Mouse (Mus musculus) forebrain, embryonic 11.5 days (tissue): ENCODE measurements around the gene Erich6b. TPM values are rescaled to one million over a fixed set of nuclear protein-coding genes. Genes with fewer than 3 reads are reported as not detected.

Experiments
- ATAC-seq: fragments of 200-750 bp; cut with Nextera tagmentation; replicated peaks from 2 replicates; pipeline ENCODE4 v1.8.0; 2017; ENCODE audit warnings: moderate TSS enrichment; ENCODE audit not compliant: low FRiP score
- DNase-seq: peaks from one replicate; pipeline ENCODE4 v3.0.0-alpha.2; 2017; ENCODE audit warnings: low spot score
- H3K27ac ChIP-seq: fragments of 300-500 bp; sonication (generic); 2 replicates; pipeline ENCODE4 v1.5.1; 2014; ENCODE audit warnings: low read depth, low read length
- H3K27me3 ChIP-seq: fragments of 300-500 bp; sonication (generic); 2 replicates; pipeline ENCODE4 v1.6.1; 2014; ENCODE audit warnings: mild to moderate bottlenecking, low read length, mixed read lengths; ENCODE audit not compliant: control insufficient read depth, insufficient read depth
- H3K36me3 ChIP-seq: fragments of 300-500 bp; sonication (generic); 2 replicates; pipeline ENCODE4 v1.6.1; 2014; ENCODE audit warnings: mild to moderate bottlenecking, low read length, moderate library complexity, mixed read lengths; ENCODE audit not compliant: control insufficient read depth, insufficient read depth
- H3K4me1 ChIP-seq: fragments of 300-500 bp; sonication (generic); replicated peaks from 2 replicates; pipeline ENCODE4 v1.6.1; 2014; ENCODE audit warnings: low read length, mixed read lengths; ENCODE audit not compliant: control insufficient read depth, insufficient read depth
- H3K4me2 ChIP-seq: fragments of 300-500 bp; sonication (generic); 2 replicates; pipeline ENCODE4 v1.6.1; 2014; ENCODE audit warnings: low read depth, mild to moderate bottlenecking, low read length, moderate library complexity, mixed read lengths; ENCODE audit not compliant: severe bottlenecking
- H3K4me3 ChIP-seq: fragments of 300-500 bp; sonication (generic); 2 replicates; pipeline ENCODE4 v1.5.1; 2014; ENCODE audit warnings: low read depth, low read length
- H3K9ac ChIP-seq: fragments of 300-500 bp; sonication (generic); 2 replicates; pipeline ENCODE4 v1.6.1; 2014; ENCODE audit warnings: low read length
- H3K9me3 ChIP-seq: fragments of 300-500 bp; sonication (generic); 2 replicates; pipeline ENCODE4 v1.6.1; 2016; ENCODE audit warnings: low read length, mixed read lengths; ENCODE audit not compliant: control insufficient read depth
- WGBS: fragments of 180-500 bp; shearing (Covaris S2); extraction: QIAGEN DNeasy Blood & Tissue Kit; methylation state at CpG from one replicate; pipeline ENCODE4 v1.1.7; 2014; 5-methylcytosine and 5-hydroxymethylcytosine counted together
- polyA plus RNA-seq: library from polyadenylated mRNA; unstranded; fragments of >200 nt; fragmentation: Nextera tagmentation; extraction: Ambion mirVana; gene quantifications from 2 replicates; pipeline ENCODE4 v1.2.1, GENCODE M21; 2014

Erich6b gene
- polyA plus RNA-seq, 1 experiment from 2014 or later: not detected

- 84% methylated on average over 2 of the region's 2 CpGs for WGBS
- no peak overlapping the region for H3K4me2 ChIP-seq
- no peak for DNase-seq
- no peaks in the 10 kb centered on the region; the same call in 1 of the 2 replicates for H3K4me1 ChIP-seq
- no peak overlapping the region for H3K27ac ChIP-seq
- H3K36me3 ChIP-seq: no peaks in the 10 kb centered on the region
- no peak overlapping the region for H3K4me3 ChIP-seq
- no peaks in the 10 kb centered on the region for H3K27me3 ChIP-seq
- H3K9ac ChIP-seq: no peak overlapping the region
- no peaks in the 10 kb centered on the region for H3K9me3 ChIP-seq
- no peak for ATAC-seq
These were observed 1.2 kb upstream of the Erich6b start for GRCm38 (mm10) chr14:75640846-75641245.

- no peaks in the 10 kb centered on the region for H3K4me1 ChIP-seq
- ATAC-seq: no peak
- 68% methylated on average over 6 of the region's 6 CpGs for WGBS
- no peak overlapping the region for H3K4me3 ChIP-seq
- no peaks in the 10 kb centered on the region for H3K36me3 ChIP-seq
- H3K27me3 ChIP-seq: no peaks in the 10 kb centered on the region
- no peak overlapping the region for H3K27ac ChIP-seq
- H3K4me2 ChIP-seq: no peak overlapping the region
- H3K9ac ChIP-seq: no peak overlapping the region
- DNase-seq: no peak
- no peaks in the 10 kb centered on the region for H3K9me3 ChIP-seq
These were observed 690 bp upstream of the Erich6b start for GRCm38 (mm10) chr14:75641369-75641768.

GRCm38 (mm10) chr14:75645461-75645860 lies 3.4 kb downstream of the Erich6b start:
- WGBS: 92% methylated on average over 7 of the region's 7 CpGs
- Histone ChIP-seq H3K9ac (no peak overlapping the region), H3K36me3 (no peaks in the 10 kb centered on the region)

DNA sequence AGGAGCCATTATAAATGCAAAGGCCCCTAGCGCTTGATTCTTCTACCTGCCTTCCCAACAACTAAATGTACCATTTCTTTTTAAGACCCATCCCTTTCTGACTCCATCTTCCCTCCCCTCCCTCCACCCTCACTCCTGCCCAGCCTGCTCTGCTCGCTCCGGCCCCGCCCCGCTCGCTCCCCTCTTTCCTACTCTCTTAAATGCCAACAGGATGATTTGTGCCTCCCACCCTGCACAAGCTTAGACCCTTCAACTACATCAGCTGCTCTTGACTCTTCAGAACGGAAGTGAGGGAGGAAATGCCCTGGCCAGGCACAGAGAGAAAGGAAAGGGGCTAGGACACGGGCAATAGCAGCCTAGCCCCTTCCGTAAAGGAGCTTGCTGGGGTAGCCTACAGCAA lies 4.0 kb downstream of the Erich6b start:
- ATAC-seq (no peak), DNase-seq (no peak)
- no peaks in the 10 kb centered on the region for H3K4me1 ChIP-seq
- H3K36me3 ChIP-seq: no peaks in the 10 kb centered on the region
- no peak overlapping the region for H3K9ac ChIP-seq
- no peaks in the 10 kb centered on the region for H3K9me3 ChIP-seq
- 71% methylated on average over 9 of the region's 9 CpGs for WGBS
- H3K27me3 ChIP-seq: no peaks in the 10 kb centered on the region
- no peak overlapping the region for H3K4me2 ChIP-seq
- H3K4me3 ChIP-seq: no peak overlapping the region
- no peak overlapping the region for H3K27ac ChIP-seq

More at GRCm38 (mm10) chr14:75645461-75645860, 3.4 kb downstream of the Erich6b start:
- no peak overlapping the region for H3K27ac ChIP-seq
- DNase-seq: no peak
- ATAC-seq: no peak
- H3K27me3 ChIP-seq: no peaks in the 10 kb centered on the region
- no peak overlapping the region for H3K4me2 ChIP-seq
- H3K9me3 ChIP-seq: no peaks in the 10 kb centered on the region
- no peaks in the 10 kb centered on the region for H3K4me1 ChIP-seq
- no peak overlapping the region for H3K4me3 ChIP-seq

DNA sequence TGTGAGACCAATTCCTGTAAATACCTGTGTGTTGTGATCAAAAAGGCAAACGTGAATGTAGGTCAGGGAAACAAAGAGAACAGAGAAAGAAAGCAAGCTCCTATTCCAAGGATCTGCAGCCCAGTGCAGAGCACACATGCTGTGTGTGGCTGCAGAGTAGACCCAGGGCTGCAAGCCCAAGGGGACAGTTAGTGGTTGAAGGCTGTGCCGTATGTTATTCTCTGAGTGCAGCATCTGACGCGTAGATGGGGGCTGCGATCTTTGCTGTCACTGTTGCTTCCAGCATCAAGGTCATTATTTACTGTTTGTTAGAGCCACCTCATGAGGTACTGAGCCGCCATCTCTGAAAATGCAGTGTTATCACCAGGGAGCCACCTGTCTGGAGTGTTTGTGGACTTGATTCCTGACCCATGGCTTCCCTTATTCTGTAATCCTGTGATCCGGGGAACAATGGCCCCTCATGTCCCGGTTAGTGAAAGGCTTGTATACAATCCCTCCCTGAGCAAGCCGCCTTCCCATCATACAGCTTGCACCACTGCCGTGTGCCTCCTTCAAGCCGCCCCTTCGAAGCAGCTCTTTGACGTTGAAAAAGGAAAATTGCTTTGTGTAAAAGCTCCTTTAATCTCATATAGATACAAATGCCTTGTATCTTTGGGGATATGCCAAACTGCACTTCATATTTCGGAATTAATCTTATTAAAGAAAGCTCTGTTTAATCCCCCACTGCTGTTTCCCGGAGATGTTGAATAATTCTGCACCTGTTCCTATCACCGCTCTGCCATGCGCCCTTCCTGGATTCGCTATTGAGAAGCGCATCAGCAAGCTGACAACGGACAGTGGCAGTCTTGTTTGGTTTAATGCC lies 5.1 kb downstream of the Erich6b start:
- Histone ChIP-seq H3K4me2 (no peak overlapping the region), H3K36me3 (no peaks in the 10 kb centered on the region), H3K9me3 (no peaks in the 10 kb centered on the region), H3K4me1 (no peaks in the 10 kb centered on the region), H3K27ac (no peak overlapping the region), H3K4me3 (no peak overlapping the region), H3K9ac (no peak overlapping the region), H3K27me3 (no peaks in the 10 kb centered on the region)
- ATAC-seq (0 out of 2 replicates have a peak, but pooled peaks have one; percentile 51), DNase-seq (no peak)
- 38% methylated on average over 20 of the region's 20 CpGs for WGBS

- H3K4me1 ChIP-seq: no peaks in the 10 kb centered on the region
- ATAC-seq: no peak
- no peaks in the 10 kb centered on the region for H3K36me3 ChIP-seq
- WGBS: 91% methylated on average over 6 of the region's 6 CpGs
- no peaks in the 10 kb centered on the region for H3K9me3 ChIP-seq
- H3K27me3 ChIP-seq: no peaks in the 10 kb centered on the region
- no peak overlapping the region for H3K27ac ChIP-seq
- H3K9ac ChIP-seq: no peak overlapping the region
- DNase-seq: no peak
- H3K4me2 ChIP-seq: no peak overlapping the region
- H3K4me3 ChIP-seq: no peak overlapping the region
These were observed 18.9 kb downstream of the Erich6b start for GRCm38 (mm10) chr14:75660936-75661335.

DNA sequence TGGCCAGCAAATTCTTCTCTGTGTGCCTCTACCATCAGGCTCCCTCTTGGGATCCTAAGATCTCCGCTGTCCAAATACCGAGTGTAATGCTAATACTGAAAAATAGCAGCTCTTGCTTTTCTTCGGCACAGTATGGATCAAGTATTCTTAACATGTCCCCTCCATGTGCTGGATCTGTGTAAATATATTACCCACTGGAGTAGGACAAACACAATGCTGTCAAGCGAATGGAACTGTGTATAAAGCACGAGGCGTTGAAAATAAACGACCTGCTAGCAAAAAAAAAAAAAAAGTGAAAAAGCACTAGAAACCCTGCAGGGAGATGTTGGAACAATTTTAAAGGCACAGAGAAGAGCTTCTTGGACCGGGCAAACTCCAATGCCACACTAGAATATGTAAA lies 19.5 kb downstream of the Erich6b start:
- no peak overlapping the region for H3K9ac ChIP-seq
- no peak for DNase-seq
- no peak overlapping the region for H3K4me3 ChIP-seq
- 76% methylated on average over 8 of the region's 8 CpGs for WGBS
- H3K4me1 ChIP-seq: no peaks in the 10 kb centered on the region
- no peaks in the 10 kb centered on the region for H3K36me3 ChIP-seq
- H3K27ac ChIP-seq: no peak overlapping the region
- ATAC-seq: no peak
- H3K9me3 ChIP-seq: no peaks in the 10 kb centered on the region
- H3K27me3 ChIP-seq: no peaks in the 10 kb centered on the region
- no peak overlapping the region for H3K4me2 ChIP-seq

DNA sequence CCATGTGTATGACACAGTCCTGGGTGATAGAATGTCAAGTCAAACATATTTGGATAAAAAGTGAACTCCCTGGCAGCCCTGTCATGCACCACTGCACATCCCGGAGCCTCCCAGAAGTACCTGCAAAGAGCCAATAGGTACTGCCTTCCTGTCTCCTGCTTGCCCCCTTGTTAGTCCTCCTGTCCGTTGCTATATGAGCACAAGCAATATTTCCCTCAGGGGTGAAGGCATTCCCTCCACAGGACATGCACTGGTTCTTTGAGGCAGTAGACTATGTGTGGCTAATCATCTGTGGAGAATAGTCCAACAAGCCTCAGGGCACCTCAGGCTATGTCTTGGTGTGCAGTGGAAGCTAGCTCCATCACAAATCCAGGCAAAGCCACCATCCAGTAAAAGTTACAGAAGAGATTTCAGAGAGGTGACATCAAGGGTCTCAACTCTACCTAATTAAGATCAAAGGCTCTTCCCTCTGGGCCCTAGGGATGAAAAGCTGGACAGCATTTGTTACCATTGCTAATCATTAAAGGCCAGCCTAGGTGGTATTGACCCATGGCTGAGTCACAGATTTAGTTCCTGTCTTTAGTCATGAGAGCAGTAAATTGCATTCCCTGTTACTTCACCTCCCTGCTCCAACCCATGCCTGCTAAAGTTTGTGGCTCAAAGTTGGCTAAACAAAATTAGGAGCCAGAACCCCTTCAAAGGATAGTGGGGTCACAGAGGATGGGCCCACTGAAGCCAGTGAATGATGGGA lies 23.5 kb downstream of the Erich6b start:
- ATAC-seq: no peak
- H3K4me3 ChIP-seq: no peak overlapping the region
- H3K9me3 ChIP-seq: no peaks in the 10 kb centered on the region

More for the DNA sequence above, 23.5 kb downstream of the Erich6b start:
- Histone ChIP-seq H3K27ac (no peak overlapping the region), H3K4me1 (no peaks in the 10 kb centered on the region), H3K9ac (no peak overlapping the region), H3K27me3 (no peaks in the 10 kb centered on the region), H3K4me2 (no peak overlapping the region), H3K36me3 (no peaks in the 10 kb centered on the region)
- no peak for DNase-seq
- WGBS: 84% methylated on average over 2 of the region's 2 CpGs
